Mouse (Mus musculus): Measurements from ENCODE around the gene Auts2. TPM values are rescaled to one million over a fixed set of nuclear protein-coding genes. Genes with fewer than 3 reads are reported as not detected.

Auts2 gene
- polyA plus RNA-seq, 1 experiment from 2014 or later: 17.9 TPM

DNA sequence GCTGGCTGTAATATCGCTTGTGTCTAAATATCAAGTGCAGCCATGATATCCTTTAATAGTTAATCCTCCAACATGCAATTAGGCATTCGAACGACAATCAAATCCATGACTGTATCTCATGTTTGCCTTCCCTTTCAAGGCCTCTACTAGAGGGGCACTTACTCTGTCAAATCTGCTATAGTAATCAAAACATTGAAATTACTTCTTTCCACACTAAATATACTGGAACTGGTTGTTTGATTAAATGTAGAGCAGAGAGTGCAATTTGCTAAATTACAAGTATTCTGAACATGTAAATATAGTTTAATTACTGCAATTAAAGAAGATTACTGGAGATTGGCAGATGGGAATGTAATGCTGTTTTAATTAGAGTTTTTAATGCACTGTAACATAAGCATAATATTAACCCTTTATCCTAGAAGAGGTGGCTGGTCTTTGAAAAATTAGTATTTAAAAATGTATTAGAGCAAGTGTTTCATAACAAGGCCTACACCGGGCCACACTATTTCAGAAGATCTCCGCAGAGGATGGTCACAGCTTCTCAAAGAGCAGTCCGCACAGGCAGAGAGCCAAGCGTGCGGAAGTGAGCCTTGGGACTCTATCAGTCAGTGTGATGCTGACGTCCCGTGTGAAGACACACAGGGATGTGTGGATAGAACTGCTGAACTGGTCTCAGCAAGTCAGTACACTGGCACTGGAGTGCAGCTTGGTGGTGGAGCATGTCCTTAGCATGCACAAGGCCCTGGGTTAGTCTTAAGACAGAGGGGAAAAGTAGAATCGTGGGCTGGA is 673.2 kb downstream of the Auts2 start:
- Histone ChIP-seq H3K4me2 (replicated peaks; ENCODE audit: low read depth, low read length) (no peak overlapping the region), H3K27ac (ENCODE audit: low read length) (no peak overlapping the region), H3K4me3 (ENCODE audit: low read length) (no peak overlapping the region), H3K9ac (replicated peaks; ENCODE audit: low read length) (no peak overlapping the region), H3K36me3 (ENCODE audit: insufficient read depth, low read length) (no peaks in the 10 kb centered on the region), H3K4me1 (ENCODE audit: insufficient read depth, low read length) (0 out of 2 replicates have a peak, but pooled peaks cover 2% of the 10 kb centered on the region), H3K27me3 (ENCODE audit: insufficient read depth, low read length) (no peaks in the 10 kb centered on the region), H3K9me3 (ENCODE audit: low read length) (no peaks in the 10 kb centered on the region)
- ATAC-seq (ENCODE audit: low FRiP score, low TSS enrichment): no peak
- WGBS: 91% methylated on average over 11 of the region's 11 CpGs

DNA sequence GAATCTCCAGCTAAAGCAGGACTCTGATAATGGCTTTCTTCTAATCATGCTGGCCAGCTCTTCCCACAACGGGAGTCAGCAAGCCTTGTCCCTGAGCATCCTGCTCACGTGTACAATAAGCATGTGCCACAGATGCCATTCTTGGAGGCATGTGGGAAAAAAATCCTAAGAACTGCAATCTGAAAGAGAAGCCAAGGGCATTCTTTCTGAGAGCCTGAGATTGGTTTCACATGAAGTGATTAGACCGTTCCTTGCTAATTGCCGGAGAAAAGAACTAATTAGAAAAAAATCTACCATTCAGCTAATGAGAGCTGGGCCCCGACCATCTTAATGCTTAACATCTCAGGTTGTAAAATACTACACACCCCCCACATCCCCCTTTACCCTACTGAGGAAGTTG is 677.9 kb downstream of the Auts2 start:
- Histone ChIP-seq H3K27me3 (ENCODE audit: insufficient read depth, low read length) (no peaks in the 10 kb centered on the region), H3K4me3 (ENCODE audit: low read length) (no peak overlapping the region), H3K9me3 (ENCODE audit: low read length) (no peaks in the 10 kb centered on the region), H3K4me2 (replicated peaks; ENCODE audit: low read depth, low read length) (no peak overlapping the region), H3K27ac (ENCODE audit: low read length) (no peak overlapping the region), H3K4me1 (ENCODE audit: insufficient read depth, low read length) (0 out of 2 replicates have a peak, but pooled peaks cover 2% of the 10 kb centered on the region), H3K9ac (replicated peaks; ENCODE audit: low read length) (no peak overlapping the region), H3K36me3 (ENCODE audit: insufficient read depth, low read length) (no peaks in the 10 kb centered on the region)
- no peak for ATAC-seq (ENCODE audit: low FRiP score, low TSS enrichment)
- WGBS: 63% methylated on average over 5 of the region's 5 CpGs

DNA sequence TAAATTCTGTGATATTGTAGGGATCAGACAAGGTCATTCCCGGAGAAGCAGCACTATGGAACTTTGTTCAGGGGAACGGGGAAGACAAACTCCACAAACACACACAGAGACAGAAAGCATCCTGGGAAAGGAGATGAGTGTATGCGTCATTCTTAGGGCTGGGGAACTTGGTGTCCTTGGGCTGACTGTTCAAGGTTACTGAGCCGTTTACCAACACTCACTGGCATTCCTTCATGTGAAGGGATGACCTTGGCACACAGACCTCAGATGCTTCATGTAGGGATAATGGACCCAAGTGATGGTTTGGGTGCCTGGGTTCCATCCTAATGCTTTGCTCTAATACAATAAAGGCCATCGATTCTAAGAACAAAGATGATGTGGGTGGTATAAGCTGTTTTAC is 685.2 kb downstream of the Auts2 start:
- WGBS: 87% methylated on average over 5 of the region's 5 CpGs
- H3K9ac ChIP-seq (replicated peaks; ENCODE audit: low read length): no peak overlapping the region
- no peaks in the 10 kb centered on the region for H3K9me3 ChIP-seq (ENCODE audit: low read length)
- H3K4me1 ChIP-seq (ENCODE audit: insufficient read depth, low read length): peaks cover 15% of the 10 kb centered on the region
- no peak overlapping the region for H3K4me3 ChIP-seq (ENCODE audit: low read length)
- no peaks in the 10 kb centered on the region for H3K27me3 ChIP-seq (ENCODE audit: insufficient read depth, low read length)
- H3K4me2 ChIP-seq (replicated peaks; ENCODE audit: low read depth, low read length): no peak overlapping the region
- H3K27ac ChIP-seq (ENCODE audit: low read length): no peak overlapping the region
- ATAC-seq (ENCODE audit: low FRiP score, low TSS enrichment): no peak
- H3K36me3 ChIP-seq (ENCODE audit: insufficient read depth, low read length): no peaks in the 10 kb centered on the region

DNA sequence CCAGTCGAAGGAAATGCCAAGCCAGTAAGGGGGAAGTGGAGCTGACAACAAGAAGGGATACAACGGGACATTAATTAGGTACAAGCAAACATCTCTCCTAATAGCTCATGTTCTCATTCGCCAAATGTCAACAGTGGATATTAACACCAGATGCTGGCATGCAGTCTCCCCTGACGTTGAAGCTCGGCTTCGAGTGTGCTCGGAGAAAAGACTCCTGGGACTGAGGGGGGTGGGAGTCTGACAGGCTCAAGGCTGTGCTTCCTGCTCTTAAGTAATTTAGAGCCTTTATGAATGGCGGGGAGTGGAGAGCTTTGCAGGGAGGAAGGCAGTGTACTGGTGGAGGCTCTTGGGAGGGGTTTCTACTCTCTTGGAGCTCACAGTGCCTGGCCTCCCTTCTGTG is 687.8 kb downstream of the Auts2 start:
- H3K27me3 ChIP-seq (ENCODE audit: insufficient read depth, low read length): no peaks in the 10 kb centered on the region
- H3K9ac ChIP-seq (replicated peaks; ENCODE audit: low read length): 0 out of 2 replicates have a peak overlapping the region, but pooled peaks have one; percentile 7
- no peaks in the 10 kb centered on the region for H3K9me3 ChIP-seq (ENCODE audit: low read length)
- H3K4me1 ChIP-seq (ENCODE audit: insufficient read depth, low read length): peaks cover 41% of the 10 kb centered on the region
- H3K36me3 ChIP-seq (ENCODE audit: insufficient read depth, low read length): no peaks in the 10 kb centered on the region
- no peak overlapping the region for H3K27ac ChIP-seq (ENCODE audit: low read length)
- under 1% methylated on average over 8 of the region's 8 CpGs for WGBS
- H3K4me2 ChIP-seq (replicated peaks; ENCODE audit: low read depth, low read length): peak overlapping the region; percentile 42
- peak; percentile 88 for ATAC-seq (ENCODE audit: low FRiP score, low TSS enrichment)
- H3K4me3 ChIP-seq (ENCODE audit: low read length): no peak overlapping the region

DNA sequence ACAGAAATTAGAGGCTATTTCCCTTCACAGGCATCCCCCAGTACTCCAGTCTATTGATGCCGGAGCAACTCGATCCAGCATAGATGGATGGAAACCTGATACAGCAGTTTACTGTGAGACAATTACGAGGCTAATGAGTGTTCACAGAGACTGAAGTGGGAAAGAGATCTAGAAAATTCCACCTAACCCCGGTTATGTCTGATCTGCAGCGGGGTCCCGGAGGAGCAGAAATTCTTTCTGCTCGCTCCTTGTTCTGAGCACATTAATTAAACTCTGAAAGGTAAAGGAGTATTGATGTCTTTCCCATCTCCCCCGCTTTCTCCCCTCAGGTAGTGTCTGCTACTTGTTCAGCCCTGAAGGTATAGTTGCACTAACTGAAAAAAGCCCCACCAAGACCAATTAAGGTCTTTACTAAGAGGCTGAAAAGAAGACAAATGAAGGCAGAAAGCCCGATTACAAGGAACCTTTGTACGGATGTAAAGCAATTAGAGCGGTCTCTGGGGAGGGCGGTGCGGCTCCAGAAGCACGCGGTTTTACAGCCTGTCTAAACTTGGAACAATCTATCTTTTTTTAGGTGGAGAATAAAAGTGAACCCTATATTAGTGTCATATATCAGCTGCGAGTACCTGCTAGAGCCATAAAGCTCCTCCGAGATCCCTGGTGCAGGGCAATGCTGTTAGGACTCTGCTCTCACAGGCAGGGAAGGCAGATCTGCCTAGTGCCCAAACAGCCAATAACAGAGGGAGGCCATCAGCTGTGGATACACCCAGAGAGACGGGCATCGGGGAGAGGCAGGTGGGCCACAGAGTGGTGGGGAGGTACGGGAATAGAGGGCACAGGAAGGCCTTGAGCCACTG is 691.3 kb downstream of the Auts2 start:
- ATAC-seq (ENCODE audit: low FRiP score, low TSS enrichment): no peak
- Histone ChIP-seq H3K4me3 (ENCODE audit: low read length) (no peak overlapping the region), H3K9ac (replicated peaks; ENCODE audit: low read length) (no peak overlapping the region), H3K27ac (ENCODE audit: low read length) (peak overlapping the region; percentile 2; the same call in 1 of the 2 replicates), H3K27me3 (ENCODE audit: insufficient read depth, low read length) (no peaks in the 10 kb centered on the region), H3K4me1 (ENCODE audit: insufficient read depth, low read length) (peaks cover 42% of the 10 kb centered on the region), H3K36me3 (ENCODE audit: insufficient read depth, low read length) (no peaks in the 10 kb centered on the region), H3K9me3 (ENCODE audit: low read length) (no peaks in the 10 kb centered on the region), H3K4me2 (replicated peaks; ENCODE audit: low read depth, low read length) (peak overlapping the region; percentile 36)
- WGBS: 13% methylated on average over 20 of the region's 20 CpGs

DNA sequence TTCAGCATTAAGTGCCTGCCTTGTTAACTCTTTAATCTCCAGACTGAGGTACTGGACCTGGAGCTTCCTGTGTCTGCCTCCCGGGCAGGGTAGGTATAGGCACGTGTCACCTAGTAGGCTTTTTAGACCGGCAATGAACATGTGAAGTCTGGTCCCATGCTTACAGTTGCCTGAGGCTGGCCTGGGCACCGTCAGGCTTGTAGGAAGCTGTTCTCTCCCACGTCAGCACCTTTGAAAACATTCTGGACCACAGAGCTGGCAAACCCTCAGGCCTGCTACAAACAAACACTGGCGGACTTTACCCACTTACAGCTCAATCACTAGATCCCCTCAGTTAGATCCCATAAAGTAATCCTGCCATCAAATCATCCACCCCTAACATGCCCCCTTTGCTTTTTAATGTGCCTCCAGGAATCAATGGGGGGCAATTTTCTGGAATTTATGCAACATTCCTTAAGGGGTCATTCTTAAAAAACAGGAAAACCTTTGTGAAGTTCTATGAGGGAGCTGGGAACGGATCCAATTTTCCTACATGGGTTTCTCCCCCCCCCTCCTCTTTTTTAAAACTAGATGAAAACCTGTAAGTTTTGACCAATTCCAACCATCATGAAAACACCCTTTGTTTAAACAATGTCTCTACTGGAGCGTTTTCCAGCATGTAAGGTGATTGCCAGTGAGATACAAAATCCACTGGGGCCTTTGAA is 692.4 kb downstream of the Auts2 start:
- peaks cover 34% of the 10 kb centered on the region for H3K4me1 ChIP-seq (ENCODE audit: insufficient read depth, low read length)
- WGBS: 55% methylated on average over 8 of the region's 8 CpGs
- no peak overlapping the region for H3K4me3 ChIP-seq (ENCODE audit: low read length)
- no peak overlapping the region; the same call in 1 of the 2 replicates for H3K27ac ChIP-seq (ENCODE audit: low read length)
- H3K36me3 ChIP-seq (ENCODE audit: insufficient read depth, low read length): no peaks in the 10 kb centered on the region
- H3K4me2 ChIP-seq (replicated peaks; ENCODE audit: low read depth, low read length): peak overlapping the region; percentile 36; the same call in 1 of the 2 replicates
- H3K27me3 ChIP-seq (ENCODE audit: insufficient read depth, low read length): no peaks in the 10 kb centered on the region
- ATAC-seq (ENCODE audit: low FRiP score, low TSS enrichment): no peak
- H3K9me3 ChIP-seq (ENCODE audit: low read length): no peaks in the 10 kb centered on the region
- H3K9ac ChIP-seq (replicated peaks; ENCODE audit: low read length): no peak overlapping the region

DNA sequence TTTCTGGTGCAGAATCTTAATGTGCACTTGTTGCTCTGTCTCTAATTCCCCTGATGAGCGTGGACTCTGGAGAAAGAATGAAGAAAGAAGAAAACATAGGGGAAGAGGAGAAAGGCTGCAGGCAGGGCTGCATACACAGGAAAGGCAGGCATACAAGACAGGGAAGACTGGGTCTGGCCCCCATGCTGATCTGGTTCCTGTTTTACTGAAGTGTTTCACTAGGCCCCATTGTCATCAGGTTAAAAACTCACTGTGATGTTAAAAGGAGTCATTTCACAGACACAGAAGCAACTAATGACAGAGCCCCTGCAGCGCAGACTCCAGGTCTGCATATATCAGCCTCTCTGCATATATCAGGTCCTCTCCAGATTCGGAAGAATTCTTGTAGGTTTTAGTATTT is 693.5 kb downstream of the Auts2 start:
- H3K27me3 ChIP-seq (ENCODE audit: insufficient read depth, low read length): no peaks in the 10 kb centered on the region
- WGBS: 88% methylated on average over 3 of the region's 3 CpGs
- H3K36me3 ChIP-seq (ENCODE audit: insufficient read depth, low read length): no peaks in the 10 kb centered on the region
- H3K4me1 ChIP-seq (ENCODE audit: insufficient read depth, low read length): peaks cover 30% of the 10 kb centered on the region
- ATAC-seq (ENCODE audit: low FRiP score, low TSS enrichment): no peak
- no peak overlapping the region for H3K9ac ChIP-seq (replicated peaks; ENCODE audit: low read length)
- H3K4me2 ChIP-seq (replicated peaks; ENCODE audit: low read depth, low read length): no peak overlapping the region
- no peak overlapping the region for H3K27ac ChIP-seq (ENCODE audit: low read length)
- no peak overlapping the region for H3K4me3 ChIP-seq (ENCODE audit: low read length)
- H3K9me3 ChIP-seq (ENCODE audit: low read length): no peaks in the 10 kb centered on the region

DNA sequence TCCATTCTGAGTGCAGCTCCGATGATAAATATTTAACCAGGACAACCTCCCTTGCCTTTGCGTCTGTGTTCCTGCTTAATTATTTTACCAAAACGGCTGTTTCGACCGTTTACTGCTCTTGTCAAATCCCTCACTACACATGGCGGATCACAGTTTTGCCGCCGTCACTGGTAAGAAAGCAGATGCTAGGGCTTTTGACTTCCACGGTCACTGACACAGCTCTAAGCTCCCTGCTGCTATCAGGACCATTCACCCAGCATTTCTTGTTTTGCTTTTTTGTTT is 698.7 kb downstream of the Auts2 start:
- Histone ChIP-seq H3K27ac (ENCODE audit: low read length) (no peak overlapping the region), H3K9me3 (ENCODE audit: low read length) (no peaks in the 10 kb centered on the region), H3K4me3 (ENCODE audit: low read length) (no peak overlapping the region), H3K4me2 (replicated peaks; ENCODE audit: low read depth, low read length) (no peak overlapping the region), H3K4me1 (ENCODE audit: insufficient read depth, low read length) (peaks cover 29% of the 10 kb centered on the region), H3K36me3 (ENCODE audit: insufficient read depth, low read length) (no peaks in the 10 kb centered on the region), H3K27me3 (ENCODE audit: insufficient read depth, low read length) (no peaks in the 10 kb centered on the region; the same call in 1 of the 2 replicates), H3K9ac (replicated peaks; ENCODE audit: low read length) (no peak overlapping the region)
- peak; percentile 35; the same call in 1 of the 2 replicates for ATAC-seq (ENCODE audit: low FRiP score, low TSS enrichment)
- 28% methylated on average over 9 of the region's 9 CpGs for WGBS

DNA sequence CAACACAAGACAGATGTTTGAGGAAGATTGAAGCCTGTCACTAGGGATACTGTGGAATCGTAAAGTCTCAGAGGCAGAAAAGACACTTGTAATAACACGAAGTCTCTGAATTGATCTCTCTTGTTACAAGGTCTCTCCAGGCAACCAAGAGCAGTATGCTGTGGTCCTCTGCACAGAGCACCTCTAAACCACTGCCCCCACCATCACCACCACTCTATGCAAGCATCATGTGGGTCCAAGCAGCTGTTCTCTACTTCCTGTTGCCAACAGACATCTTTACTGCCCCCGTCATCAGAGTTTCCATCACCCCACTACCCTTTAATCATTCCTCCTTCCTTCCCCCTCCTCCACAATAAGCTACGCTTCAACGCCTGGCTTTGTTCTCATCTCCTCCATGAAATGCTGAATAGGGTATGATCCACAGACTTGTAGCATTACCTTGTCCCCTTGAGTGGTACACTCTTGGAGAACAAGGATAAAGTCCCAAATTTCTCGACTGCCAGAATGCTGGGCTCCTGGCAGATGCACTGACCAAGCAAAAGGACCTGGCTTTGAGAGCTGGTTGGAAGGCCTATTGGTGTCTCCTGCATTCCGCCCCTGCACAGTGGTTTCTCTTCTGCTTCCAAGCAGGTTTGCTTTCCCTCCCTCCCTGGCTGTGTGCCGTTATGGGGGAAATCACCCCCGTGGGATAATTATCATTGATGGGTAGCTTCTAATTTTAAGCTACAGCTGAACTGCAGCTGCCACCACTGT is 699.2 kb downstream of the Auts2 start:
- Histone ChIP-seq H3K4me1 (ENCODE audit: insufficient read depth, low read length) (peaks cover 33% of the 10 kb centered on the region), H3K9me3 (ENCODE audit: low read length) (no peaks in the 10 kb centered on the region), H3K27ac (ENCODE audit: low read length) (no peak overlapping the region), H3K4me2 (replicated peaks; ENCODE audit: low read depth, low read length) (no peak overlapping the region), H3K36me3 (ENCODE audit: insufficient read depth, low read length) (no peaks in the 10 kb centered on the region), H3K27me3 (ENCODE audit: insufficient read depth, low read length) (no peaks in the 10 kb centered on the region; the same call in 1 of the 2 replicates), H3K4me3 (ENCODE audit: low read length) (no peak overlapping the region), H3K9ac (replicated peaks; ENCODE audit: low read length) (no peak overlapping the region)
- ATAC-seq (ENCODE audit: low FRiP score, low TSS enrichment): no peak
- 34% methylated on average over 9 of the region's 9 CpGs for WGBS

Measured in kidney, embryonic 16.5 days (tissue).